Mouse (Mus musculus): ENCODE data around the gene Wdfy1. TPM values are rescaled to one million over a fixed set of nuclear protein-coding genes. Genes with fewer than 3 reads are reported as not detected.

Wdfy1 gene
- polyA plus RNA-seq, 1 experiment from 2014 or later: 43.7 TPM

GRCm38 (mm10) chr1:79741002-79741401, 34.9 kb downstream of the Wdfy1 start:
- no peaks in the 10 kb centered on the region for H3K9me3 ChIP-seq (ENCODE audit: control insufficient read depth, low read length)
- no peaks in the 10 kb centered on the region; the same call in 1 of the 2 replicates for H3K36me3 ChIP-seq (ENCODE audit: control insufficient read depth, insufficient read depth, low read length)
- H3K4me1 ChIP-seq (replicated peaks; ENCODE audit: control insufficient read depth, insufficient read depth, low read length): no peaks in the 10 kb centered on the region
- H3K9ac ChIP-seq (ENCODE audit: low read length): no peak overlapping the region
- H3K27me3 ChIP-seq (ENCODE audit: control insufficient read depth, insufficient read depth, low read depth, low read length): no peaks in the 10 kb centered on the region
- peak; percentile 71 for ATAC-seq (ENCODE audit: low read depth)
- WGBS: 77% methylated on average over 4 of the region's 4 CpGs
- no peak overlapping the region for H3K27ac ChIP-seq (ENCODE audit: low read length)
- H3K4me2 ChIP-seq (ENCODE audit: low read depth, low read length): no peak overlapping the region
- no peak overlapping the region for H3K4me3 ChIP-seq (ENCODE audit: low read length)

GRCm38 (mm10) chr1:79739726-79740125, 36.2 kb downstream of the Wdfy1 start:
- Histone ChIP-seq H3K27me3 (ENCODE audit: control insufficient read depth, insufficient read depth, low read depth, low read length) (no peaks in the 10 kb centered on the region), H3K4me2 (ENCODE audit: low read depth, low read length) (no peak overlapping the region), H3K9me3 (ENCODE audit: control insufficient read depth, low read length) (no peaks in the 10 kb centered on the region), H3K27ac (ENCODE audit: low read length) (no peak overlapping the region), H3K4me3 (ENCODE audit: low read length) (no peak overlapping the region), H3K4me1 (replicated peaks; ENCODE audit: control insufficient read depth, insufficient read depth, low read length) (no peaks in the 10 kb centered on the region), H3K9ac (ENCODE audit: low read length) (no peak overlapping the region), H3K36me3 (ENCODE audit: control insufficient read depth, insufficient read depth, low read length) (no peaks in the 10 kb centered on the region; the same call in 1 of the 2 replicates)
- 93% methylated on average over 2 of the region's 2 CpGs for WGBS
- ATAC-seq (ENCODE audit: low read depth): no peak

DNA sequence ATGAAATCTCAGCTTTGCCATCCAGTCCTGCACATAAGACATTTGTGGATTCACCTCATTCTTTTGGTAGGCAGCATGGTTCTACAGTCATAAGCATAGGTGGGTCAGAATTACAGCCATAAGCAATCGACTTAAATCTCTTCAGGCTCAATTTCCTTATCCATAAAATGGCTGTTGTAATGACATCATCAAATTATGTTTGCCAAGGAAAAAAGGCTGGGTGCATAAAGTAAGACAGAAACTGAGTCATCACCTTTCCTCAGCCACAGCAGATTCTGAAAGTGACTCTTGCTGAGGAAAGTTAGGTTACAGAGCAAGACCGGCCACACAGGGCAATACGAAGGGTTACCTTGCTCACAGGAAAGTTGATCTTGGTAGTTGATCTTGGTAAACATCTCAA, 39.5 kb downstream of the Wdfy1 start:
- no peaks in the 10 kb centered on the region for H3K9me3 ChIP-seq (ENCODE audit: control insufficient read depth, low read length)
- no peak overlapping the region for H3K4me3 ChIP-seq (ENCODE audit: low read length)
- no peaks in the 10 kb centered on the region for H3K27me3 ChIP-seq (ENCODE audit: control insufficient read depth, insufficient read depth, low read depth, low read length)
- no peak overlapping the region for H3K9ac ChIP-seq (ENCODE audit: low read length)
- H3K27ac ChIP-seq (ENCODE audit: low read length): no peak overlapping the region
- no peaks in the 10 kb centered on the region; the same call in 1 of the 2 replicates for H3K36me3 ChIP-seq (ENCODE audit: control insufficient read depth, insufficient read depth, low read length)
- WGBS: 84% methylated on average over 3 of the region's 3 CpGs
- ATAC-seq (ENCODE audit: low read depth): no peak
- H3K4me2 ChIP-seq (ENCODE audit: low read depth, low read length): no peak overlapping the region
- no peaks in the 10 kb centered on the region for H3K4me1 ChIP-seq (replicated peaks; ENCODE audit: control insufficient read depth, insufficient read depth, low read length)

- no peak for ATAC-seq (ENCODE audit: low read depth)
- H3K9me3 ChIP-seq (ENCODE audit: control insufficient read depth, low read length): no peaks in the 10 kb centered on the region
- no peaks in the 10 kb centered on the region for H3K27me3 ChIP-seq (ENCODE audit: control insufficient read depth, insufficient read depth, low read depth, low read length)
- H3K4me1 ChIP-seq (replicated peaks; ENCODE audit: control insufficient read depth, insufficient read depth, low read length): no peaks in the 10 kb centered on the region
- 85% methylated on average over 5 of the region's 5 CpGs for WGBS
- H3K27ac ChIP-seq (ENCODE audit: low read length): no peak overlapping the region
- H3K9ac ChIP-seq (ENCODE audit: low read length): no peak overlapping the region
- no peak overlapping the region for H3K4me2 ChIP-seq (ENCODE audit: low read depth, low read length)
- H3K36me3 ChIP-seq (ENCODE audit: control insufficient read depth, insufficient read depth, low read length): no peaks in the 10 kb centered on the region; the same call in 1 of the 2 replicates
- H3K4me3 ChIP-seq (ENCODE audit: low read length): no peak overlapping the region
Measured at GRCm38 (mm10) chr1:79734794-79735193, 41.1 kb downstream of the Wdfy1 start.

- ATAC-seq (ENCODE audit: low read depth): no peak
- Histone ChIP-seq H3K36me3 (ENCODE audit: control insufficient read depth, insufficient read depth, low read length) (peaks cover 2% of the 10 kb centered on the region; the same call in 1 of the 2 replicates), H3K27ac (ENCODE audit: low read length) (no peak overlapping the region)
Measured at GRCm38 (mm10) chr1:79714152-79714923, 61.6 kb downstream of the Wdfy1 start.

GRCm38 (mm10) chr1:79713081-79713480, 62.9 kb downstream of the Wdfy1 start:
- H3K36me3 ChIP-seq (ENCODE audit: control insufficient read depth, insufficient read depth, low read length): peaks cover 2% of the 10 kb centered on the region; the same call in 1 of the 2 replicates
- no peak for ATAC-seq (ENCODE audit: low read depth)
- H3K4me1 ChIP-seq (replicated peaks; ENCODE audit: control insufficient read depth, insufficient read depth, low read length): peaks cover 8% of the 10 kb centered on the region; the same call in 1 of the 2 replicates
- no peak overlapping the region for H3K9ac ChIP-seq (ENCODE audit: low read length)
- WGBS: 83% methylated on average over 5 of the region's 5 CpGs
- H3K27ac ChIP-seq (ENCODE audit: low read length): no peak overlapping the region
- H3K27me3 ChIP-seq (ENCODE audit: control insufficient read depth, insufficient read depth, low read depth, low read length): no peaks in the 10 kb centered on the region
- H3K9me3 ChIP-seq (ENCODE audit: control insufficient read depth, low read length): no peaks in the 10 kb centered on the region
- no peak overlapping the region for H3K4me3 ChIP-seq (ENCODE audit: low read length)
- no peak overlapping the region for H3K4me2 ChIP-seq (ENCODE audit: low read depth, low read length)

More at GRCm38 (mm10) chr1:79714152-79714923, 61.6 kb downstream of the Wdfy1 start:
- no peak overlapping the region for H3K9ac ChIP-seq (ENCODE audit: low read length)
- H3K9me3 ChIP-seq (ENCODE audit: control insufficient read depth, low read length): no peaks in the 10 kb centered on the region
- no peak overlapping the region for H3K4me3 ChIP-seq (ENCODE audit: low read length)
- no peak overlapping the region for H3K4me2 ChIP-seq (ENCODE audit: low read depth, low read length)
- 76% methylated on average over 13 of the region's 13 CpGs for WGBS
- H3K4me1 ChIP-seq (replicated peaks; ENCODE audit: control insufficient read depth, insufficient read depth, low read length): peaks cover 8% of the 10 kb centered on the region; the same call in 1 of the 2 replicates
- no peaks in the 10 kb centered on the region for H3K27me3 ChIP-seq (ENCODE audit: control insufficient read depth, insufficient read depth, low read depth, low read length)

DNA sequence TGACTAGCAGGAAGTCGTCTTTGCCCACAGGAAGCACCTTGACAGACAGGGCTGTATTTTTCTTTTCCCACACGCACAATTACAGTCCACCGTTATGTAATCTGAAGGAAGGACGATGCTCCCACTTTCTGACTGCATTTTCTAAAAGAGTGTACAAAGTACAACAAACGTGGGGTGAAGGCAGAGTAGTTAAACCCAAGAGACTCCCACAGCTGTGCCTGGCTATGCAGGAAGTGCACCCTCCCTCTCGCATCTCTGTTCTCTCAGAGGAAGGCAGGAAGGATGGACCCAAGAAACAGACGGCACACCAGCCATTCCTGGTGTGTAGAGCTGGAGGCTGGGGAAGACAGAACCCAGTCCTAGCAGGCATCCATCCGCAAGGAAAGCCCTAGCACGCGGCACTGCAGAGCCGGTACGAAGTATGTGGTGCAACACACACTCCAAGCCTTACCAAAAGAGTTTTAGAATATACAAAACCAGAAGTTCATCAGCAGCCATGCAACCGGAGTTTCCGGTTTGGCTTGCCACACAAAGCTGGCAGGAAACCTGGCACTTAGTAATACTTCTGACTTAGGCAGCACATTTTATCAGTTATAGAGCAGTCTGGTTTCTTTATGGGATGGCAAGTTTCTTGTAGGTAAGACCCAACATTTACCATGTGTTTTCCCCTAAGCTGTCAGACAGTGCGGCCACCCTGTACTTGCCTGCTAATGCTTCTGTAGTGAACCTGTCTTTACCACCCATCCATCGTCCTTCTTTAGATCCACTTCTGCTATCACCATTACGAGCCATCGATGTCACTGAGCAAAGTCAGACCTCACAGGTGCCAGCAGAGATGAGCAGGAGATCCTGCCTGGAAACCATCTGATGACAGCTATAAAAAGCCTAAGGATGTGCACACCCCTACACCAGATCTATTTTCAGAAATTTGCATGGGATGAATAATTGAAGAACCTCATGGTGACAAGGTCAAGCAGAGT, 64.5 kb downstream of the Wdfy1 start:
- Histone ChIP-seq H3K9ac (ENCODE audit: low read length) (no peak overlapping the region), H3K4me2 (ENCODE audit: low read depth, low read length) (no peak overlapping the region), H3K27ac (ENCODE audit: low read length) (peak overlapping the region; percentile 48), H3K27me3 (ENCODE audit: control insufficient read depth, insufficient read depth, low read depth, low read length) (no peaks in the 10 kb centered on the region), H3K36me3 (ENCODE audit: control insufficient read depth, insufficient read depth, low read length) (peaks cover 4% of the 10 kb centered on the region; the same call in 1 of the 2 replicates), H3K9me3 (ENCODE audit: control insufficient read depth, low read length) (no peaks in the 10 kb centered on the region), H3K4me1 (replicated peaks; ENCODE audit: control insufficient read depth, insufficient read depth, low read length) (peaks cover 8% of the 10 kb centered on the region; the same call in 1 of the 2 replicates), H3K4me3 (ENCODE audit: low read length) (no peak overlapping the region)
- WGBS: 63% methylated on average over 18 of the region's 18 CpGs
- peak; percentile 62 for ATAC-seq (ENCODE audit: low read depth)

- Histone ChIP-seq H3K27ac (ENCODE audit: low read length) (no peak overlapping the region), H3K4me2 (ENCODE audit: low read depth, low read length) (no peak overlapping the region), H3K9me3 (ENCODE audit: control insufficient read depth, low read length) (no peaks in the 10 kb centered on the region), H3K4me3 (ENCODE audit: low read length) (no peak overlapping the region), H3K9ac (ENCODE audit: low read length) (no peak overlapping the region), H3K27me3 (ENCODE audit: control insufficient read depth, insufficient read depth, low read depth, low read length) (no peaks in the 10 kb centered on the region), H3K36me3 (ENCODE audit: control insufficient read depth, insufficient read depth, low read length) (peaks cover 4% of the 10 kb centered on the region; the same call in 1 of the 2 replicates), H3K4me1 (replicated peaks; ENCODE audit: control insufficient read depth, insufficient read depth, low read length) (peaks cover 8% of the 10 kb centered on the region; the same call in 1 of the 2 replicates)
- 39% methylated on average over 4 of the region's 4 CpGs for WGBS
- ATAC-seq (ENCODE audit: low read depth): no peak; the same call in 1 of the 2 replicates
Measured at GRCm38 (mm10) chr1:79710678-79711077, 65.3 kb downstream of the Wdfy1 start.

DNA sequence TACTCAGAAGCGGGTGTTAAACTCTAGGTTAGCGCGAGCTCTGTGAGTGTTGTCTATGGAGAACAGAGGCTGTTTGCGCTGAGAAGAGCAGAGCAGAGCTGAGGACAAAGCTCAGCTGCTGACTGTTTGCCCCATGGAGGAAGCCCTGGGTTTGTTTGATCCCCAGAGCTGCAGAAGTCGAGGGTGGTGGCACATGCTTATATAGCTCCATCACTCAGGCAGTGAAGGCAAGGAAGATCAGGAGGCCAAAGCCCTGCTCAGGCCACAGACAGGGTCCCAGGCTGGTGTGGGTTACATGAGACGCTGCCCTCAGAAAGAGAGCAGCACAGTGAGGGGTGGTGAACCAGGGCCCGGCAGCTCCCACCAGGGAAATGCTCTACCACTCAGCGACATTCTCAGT, 65.7 kb downstream of the Wdfy1 start:
- no peaks in the 10 kb centered on the region for H3K27me3 ChIP-seq (ENCODE audit: control insufficient read depth, insufficient read depth, low read depth, low read length)
- peaks cover 4% of the 10 kb centered on the region; the same call in 1 of the 2 replicates for H3K36me3 ChIP-seq (ENCODE audit: control insufficient read depth, insufficient read depth, low read length)
- no peak overlapping the region for H3K9ac ChIP-seq (ENCODE audit: low read length)
- 82% methylated on average over 8 of the region's 8 CpGs for WGBS
- H3K9me3 ChIP-seq (ENCODE audit: control insufficient read depth, low read length): no peaks in the 10 kb centered on the region
- no peak overlapping the region for H3K27ac ChIP-seq (ENCODE audit: low read length)
- ATAC-seq (ENCODE audit: low read depth): no peak
- H3K4me1 ChIP-seq (replicated peaks; ENCODE audit: control insufficient read depth, insufficient read depth, low read length): peaks cover 8% of the 10 kb centered on the region; the same call in 1 of the 2 replicates
- H3K4me2 ChIP-seq (ENCODE audit: low read depth, low read length): no peak overlapping the region
- H3K4me3 ChIP-seq (ENCODE audit: low read length): no peak overlapping the region

Data from lung, embryonic 16.5 days (tissue).